Mouse (Mus musculus) ovary, postnatal 10 days (tissue): Measurements from ENCODE around the gene Gm21961.
"Not testable (repeated sequence)": the region's sequence is repeated elsewhere in the genome, so short reads cannot be mapped to it uniquely, and the experiment has no call there.

ENCODE experiments used
- DNase-seq: peaks from one replicate; pipeline ENCODE4 v3.0.0; 2022; ENCODE audit warnings: low spot score

Gm21961 gene

GRCm38 (mm10) chr15:65014804-65015203, at the start of gene Gm21961:
Gene Gm21961 (minus strand): TSS chr15:65014904.
- no peak for DNase-seq

DNA sequence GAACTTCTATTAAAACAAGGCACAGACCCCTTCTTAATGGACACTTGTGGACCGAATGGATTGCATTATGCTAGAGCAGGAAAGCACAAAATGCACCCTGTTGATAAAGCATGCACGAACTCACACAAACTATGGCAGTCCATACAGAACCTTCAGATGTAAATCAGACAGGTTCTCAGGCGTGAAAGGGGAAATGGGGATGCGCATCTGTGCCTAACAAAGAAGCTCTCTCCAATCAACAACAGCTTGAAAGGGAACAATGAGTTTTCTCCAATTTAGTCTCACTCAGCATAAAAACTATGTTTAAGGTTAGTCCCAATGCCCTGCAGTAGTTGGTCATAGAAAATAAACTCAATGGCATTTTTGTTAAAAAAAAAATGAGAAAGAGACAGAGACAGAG, 27.3 kb upstream of the Gm21961 start:
- DNase-seq = no peak

DNA sequence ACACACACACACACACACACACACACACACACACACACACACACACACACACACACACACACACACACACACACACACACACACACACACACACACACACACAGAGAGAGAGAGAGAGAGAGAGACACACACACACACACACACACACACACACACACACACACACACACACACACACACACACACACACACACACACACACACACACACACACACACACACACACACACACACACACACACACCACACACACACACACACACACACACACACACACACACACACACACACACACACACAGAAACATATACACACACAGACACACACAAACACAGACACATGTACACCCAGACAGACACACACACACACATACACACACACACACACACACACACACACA, 24.5 kb upstream of the Gm21961 start:
- DNase-seq = not testable (repeated sequence)

DNA sequence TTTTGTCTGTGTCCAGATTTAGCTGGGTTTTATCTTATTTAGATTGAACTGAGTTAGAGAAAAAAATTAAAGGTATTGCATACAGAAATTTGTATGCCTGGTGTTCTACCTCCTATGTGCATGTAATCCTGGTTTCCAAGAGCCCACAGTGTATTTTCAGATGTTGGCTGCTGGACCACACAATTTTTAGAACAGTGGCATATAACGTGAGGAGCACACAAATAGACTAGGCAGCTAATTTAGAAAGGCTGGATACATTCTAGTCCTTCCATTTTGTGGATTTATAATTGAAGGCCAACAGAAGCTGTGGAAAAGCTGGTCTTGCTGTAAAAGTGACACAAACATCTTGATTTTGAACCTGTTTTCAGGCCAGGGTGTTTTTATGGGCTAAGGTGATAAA, 3.3 kb upstream of the Gm21961 start:
- no peak for DNase-seq

DNA sequence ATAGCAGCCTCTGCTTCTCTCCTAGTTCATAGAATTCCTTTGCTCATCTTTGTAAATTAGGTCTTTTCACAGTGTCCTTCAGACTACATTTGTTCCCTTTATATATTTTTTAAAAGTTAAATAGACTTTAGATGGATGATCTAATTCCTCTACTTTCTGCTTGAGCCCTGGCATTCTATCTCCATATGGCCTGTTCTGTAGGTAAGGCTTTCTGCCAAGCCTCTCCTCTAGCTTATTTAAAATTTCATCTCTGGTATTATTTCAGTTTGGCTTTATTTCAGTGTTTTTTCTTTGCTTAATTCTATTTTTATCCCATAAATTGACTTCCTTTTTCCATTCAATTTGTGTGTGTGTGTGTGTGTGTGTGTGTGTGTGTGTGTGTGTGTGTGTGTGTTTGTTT, 8.5 kb downstream of the Gm21961 start:
- DNase-seq = no peak

DNA sequence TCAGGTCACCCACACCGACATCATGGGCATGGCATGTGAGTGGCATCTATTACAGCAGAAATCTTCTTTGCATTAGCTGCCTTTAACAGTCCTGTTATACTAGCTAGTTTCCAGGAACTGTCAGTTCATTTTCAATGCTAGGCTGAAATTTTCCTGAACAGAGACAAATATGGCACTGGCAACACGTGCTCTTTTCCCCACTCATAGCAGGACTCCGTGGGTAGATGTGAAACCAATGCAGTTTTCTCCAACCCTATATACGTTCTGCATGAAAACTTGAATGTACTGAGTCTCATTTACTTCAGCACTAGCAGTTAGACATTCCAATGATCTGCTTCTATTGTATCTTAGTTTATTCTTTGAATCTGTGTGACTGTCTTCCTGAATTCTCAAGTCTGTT, 20.2 kb downstream of the Gm21961 start:
- no peak for DNase-seq

- DNase-seq = no peak
Observed at GRCm38 (mm10) chr15:64979976-64980375, 34.7 kb downstream of the Gm21961 start.

- no peak for DNase-seq
Observed at GRCm38 (mm10) chr15:64976044-64976805, 38.5 kb downstream of the Gm21961 start.
